Mouse (Mus musculus) hindbrain, embryonic 15.5 days (tissue): ENCODE results near the gene Casq1. TPM values are rescaled to one million over a fixed set of nuclear protein-coding genes. Genes with fewer than 3 reads are reported as not detected.

Experiments used
- ATAC-seq: fragments of 200-750 bp; cut with Nextera tagmentation; 2 replicates; pipeline ENCODE4 v1.8.0; 2017; ENCODE audit warnings: low read depth, moderate number of reproducible peaks, moderate TSS enrichment; ENCODE audit not compliant: low FRiP score
- H3K27ac ChIP-seq: fragments of 300-500 bp; sonication (generic); replicated peaks from 2 replicates; pipeline ENCODE4 v1.5.1; 2015; ENCODE audit warnings: mild to moderate bottlenecking, inconsistent platforms
- H3K27me3 ChIP-seq: fragments of 300-500 bp; sonication (generic); 2 replicates; pipeline ENCODE4 v1.6.1; 2015; ENCODE audit warnings: control low read depth, inconsistent platforms
- H3K36me3 ChIP-seq: fragments of 300-500 bp; sonication (generic); 2 replicates; pipeline ENCODE4 v1.6.1; 2015; ENCODE audit warnings: control low read depth, inconsistent platforms
- H3K4me1 ChIP-seq: fragments of 300-500 bp; sonication (generic); replicated peaks from 2 replicates; pipeline ENCODE4 v1.6.1; 2015; ENCODE audit warnings: control low read depth, inconsistent platforms
- H3K4me2 ChIP-seq: fragments of 300-500 bp; sonication (generic); 2 replicates; pipeline ENCODE4 v1.6.1; 2015; ENCODE audit warnings: moderate library complexity, mild to moderate bottlenecking, inconsistent platforms
- H3K4me3 ChIP-seq: fragments of 300-500 bp; sonication (generic); 2 replicates; pipeline ENCODE4 v1.5.1; 2015; ENCODE audit warnings: mild to moderate bottlenecking, inconsistent platforms
- H3K9ac ChIP-seq: fragments of 300-500 bp; sonication (generic); 2 replicates; pipeline ENCODE4 v1.6.1; 2015; ENCODE audit warnings: inconsistent platforms
- H3K9me3 ChIP-seq: fragments of 300-500 bp; sonication (generic); 2 replicates; pipeline ENCODE4 v1.6.1; 2016; ENCODE audit warnings: control low read depth, inconsistent platforms
- WGBS: fragments of 180-500 bp; shearing (Covaris S2); methylation state at CpG from one replicate; pipeline ENCODE4 v1.1.7; 2015; 5-methylcytosine and 5-hydroxymethylcytosine counted together
- polyA plus RNA-seq: library from polyadenylated mRNA; unstranded; fragments of >200 nt; fragmentation: Nextera tagmentation; extraction: Ambion mirVana; gene quantifications from 2 replicates; pipeline ENCODE4 v1.2.1, GENCODE M21; 2015

Casq1 gene
- polyA plus RNA-seq, 1 experiment from 2014 or later = 1.4 TPM

DNA sequence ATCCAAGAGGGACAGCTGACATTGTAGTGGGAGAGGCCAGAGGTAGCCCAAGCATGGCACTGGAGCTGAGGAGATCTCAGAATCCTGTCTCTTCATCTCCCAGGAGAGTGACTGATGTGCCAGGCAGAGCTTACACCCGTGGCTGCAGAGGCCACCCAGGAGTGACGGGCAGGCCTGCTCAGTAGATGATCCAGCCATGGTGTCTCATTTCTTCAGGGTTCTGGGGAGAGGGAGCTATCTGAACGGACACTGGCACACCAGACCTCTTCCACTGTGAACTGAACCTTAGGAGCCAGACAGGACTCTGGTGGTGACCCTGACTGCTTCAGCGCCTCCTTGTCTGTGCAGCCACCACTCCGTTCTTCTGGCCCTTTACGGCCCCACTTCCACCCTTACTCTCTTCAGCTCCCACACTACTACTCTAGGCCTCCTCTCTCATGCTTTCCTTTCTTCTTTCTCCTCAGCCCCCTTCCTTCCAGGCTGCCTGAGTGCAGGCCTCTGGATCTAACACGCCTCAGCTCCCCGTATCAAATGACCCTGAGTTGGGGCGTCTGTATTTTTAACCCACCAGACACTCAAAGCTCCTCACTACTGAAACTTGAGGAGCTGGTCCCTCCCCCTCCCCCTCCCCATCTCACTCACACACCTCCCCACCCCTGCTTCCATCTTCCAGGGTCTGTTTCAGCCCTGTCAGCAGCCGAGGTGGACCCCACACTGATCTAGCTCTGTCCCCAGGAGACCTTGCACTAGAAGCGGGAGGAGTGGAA, 1.8 kb upstream of the Casq1 start:
- H3K27me3 ChIP-seq = no peaks in the 10 kb centered on the region
- no peaks in the 10 kb centered on the region for H3K36me3 ChIP-seq
- H3K4me1 ChIP-seq = peaks cover 42% of the 10 kb centered on the region
- H3K9ac ChIP-seq = no peak overlapping the region
- H3K4me2 ChIP-seq = no peak overlapping the region
- no peak for ATAC-seq
- H3K27ac ChIP-seq = no peak overlapping the region
- H3K4me3 ChIP-seq = no peak overlapping the region
- no peaks in the 10 kb centered on the region for H3K9me3 ChIP-seq
- 46% methylated on average over 11 of the region's 11 CpGs for WGBS

DNA sequence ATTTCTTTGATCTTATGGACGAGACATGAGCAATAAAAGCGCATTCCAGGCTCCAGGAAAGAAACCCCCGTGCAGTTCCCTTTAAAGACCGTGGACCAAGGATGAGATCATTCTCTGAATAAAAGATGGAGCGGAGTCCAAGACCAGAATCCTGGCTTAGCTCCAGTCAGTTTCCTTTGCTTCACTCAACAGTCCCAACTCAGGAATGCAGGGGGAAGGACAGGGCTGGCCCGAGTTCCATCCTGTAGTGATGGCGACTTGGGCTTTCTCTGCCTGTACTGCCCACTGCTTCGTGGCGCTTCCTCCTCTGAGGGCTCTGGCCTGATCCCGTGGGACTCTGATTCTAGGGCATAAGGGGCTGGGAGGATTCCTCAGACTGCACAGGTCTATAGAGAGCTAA, 746 bp upstream of the Casq1 start:
- Histone ChIP-seq H3K9me3 (no peaks in the 10 kb centered on the region), H3K9ac (no peak overlapping the region), H3K36me3 (no peaks in the 10 kb centered on the region), H3K27me3 (no peaks in the 10 kb centered on the region), H3K4me3 (no peak overlapping the region), H3K4me1 (peaks cover 42% of the 10 kb centered on the region), H3K27ac (peak overlapping the region; percentile 9), H3K4me2 (no peak overlapping the region)
- 37% methylated on average over 10 of the region's 10 CpGs for WGBS
- peak; percentile 61 for ATAC-seq

DNA sequence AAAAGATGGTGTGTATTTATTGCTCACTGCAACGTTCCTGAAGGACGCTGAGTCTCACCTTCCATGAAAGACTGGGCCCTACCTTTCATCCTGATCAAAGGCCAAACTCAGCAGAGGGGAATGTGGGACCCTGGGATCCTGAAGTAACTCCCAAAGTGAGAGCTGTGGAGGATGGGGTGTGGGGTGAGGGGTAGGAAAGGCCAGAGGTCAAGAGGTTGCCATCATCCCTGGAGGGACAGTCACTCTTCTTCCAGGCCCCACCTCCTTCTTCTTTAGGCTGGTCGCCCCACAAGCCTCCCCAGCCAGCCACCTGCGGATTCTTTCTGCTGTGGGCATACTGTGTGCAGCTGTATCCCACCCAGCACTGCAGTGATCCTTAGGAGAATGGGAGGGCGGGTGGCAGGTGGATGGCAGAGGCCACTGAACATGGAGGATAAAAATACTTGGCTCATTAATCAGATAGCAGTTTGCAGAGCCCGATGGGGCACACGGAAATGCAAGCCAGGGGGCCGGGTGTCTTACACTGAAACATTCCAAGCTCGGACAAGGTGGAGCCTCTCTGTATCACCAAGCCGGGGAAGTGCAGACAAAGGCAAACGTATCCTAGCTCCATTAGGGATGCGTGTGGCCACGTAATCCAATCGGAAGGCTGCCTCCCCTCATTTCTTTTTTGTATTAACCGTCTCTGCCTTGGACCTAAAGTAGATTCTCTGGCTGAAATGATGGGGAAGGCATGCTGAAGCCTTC, 1.3 kb downstream of the Casq1 start:
- Histone ChIP-seq H3K4me1 (peaks cover 46% of the 10 kb centered on the region), H3K27me3 (no peaks in the 10 kb centered on the region), H3K9me3 (no peaks in the 10 kb centered on the region), H3K9ac (no peak overlapping the region), H3K36me3 (no peaks in the 10 kb centered on the region), H3K27ac (no peak overlapping the region), H3K4me2 (no peak overlapping the region), H3K4me3 (no peak overlapping the region)
- ATAC-seq = no peak
- 44% methylated on average over 15 of the region's 15 CpGs for WGBS

- 0 out of 2 replicates have a peak, but pooled peaks have one; percentile 20 for ATAC-seq
- Histone ChIP-seq H3K36me3 (no peaks in the 10 kb centered on the region), H3K4me3 (no peak overlapping the region), H3K4me1 (peaks cover 52% of the 10 kb centered on the region), H3K27me3 (no peaks in the 10 kb centered on the region), H3K4me2 (peak overlapping the region; percentile 38), H3K9me3 (no peaks in the 10 kb centered on the region), H3K9ac (no peak overlapping the region), H3K27ac (peak overlapping the region; percentile 67)
- 0% methylated on average over 5 of the region's 5 CpGs for WGBS
Measured at GRCm38 (mm10) chr1:172217148-172217547, 2.5 kb downstream of the Casq1 start.

GRCm38 (mm10) chr1:172214748-172215147, 4.9 kb downstream of the Casq1 start:
- Histone ChIP-seq H3K4me2 (no peak overlapping the region), H3K27me3 (no peaks in the 10 kb centered on the region), H3K9me3 (no peaks in the 10 kb centered on the region), H3K4me1 (peaks cover 32% of the 10 kb centered on the region), H3K36me3 (no peaks in the 10 kb centered on the region), H3K4me3 (no peak overlapping the region), H3K27ac (no peak overlapping the region), H3K9ac (no peak overlapping the region)
- WGBS = 50% methylated on average over 3 of the region's 3 CpGs
- no peak for ATAC-seq

DNA sequence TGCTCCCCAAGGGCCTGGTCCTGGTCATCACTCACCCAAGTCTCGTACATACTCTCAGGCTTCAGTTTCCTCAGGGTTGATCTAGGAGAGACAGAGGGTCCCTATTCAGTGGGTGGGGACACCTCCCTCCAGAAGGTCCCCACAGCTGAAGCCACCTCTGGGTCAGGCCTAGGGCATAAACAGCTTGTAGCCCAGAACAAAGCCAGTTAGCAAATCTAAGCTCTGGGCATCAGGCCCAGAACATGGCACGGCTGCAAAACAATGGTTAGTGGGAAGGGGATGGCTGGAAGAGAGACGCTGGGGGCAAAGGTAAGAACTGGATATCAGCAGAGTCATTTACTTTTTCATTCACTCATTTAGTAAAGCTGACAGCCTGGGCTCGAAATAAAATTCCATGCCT, 5.9 kb downstream of the Casq1 start:
- peak overlapping the region; percentile 16; the same call in 1 of the 2 replicates for H3K27ac ChIP-seq
- H3K4me2 ChIP-seq = no peak overlapping the region
- H3K9ac ChIP-seq = no peak overlapping the region
- peaks cover 26% of the 10 kb centered on the region for H3K4me1 ChIP-seq
- H3K27me3 ChIP-seq = no peaks in the 10 kb centered on the region
- no peaks in the 10 kb centered on the region for H3K9me3 ChIP-seq
- H3K36me3 ChIP-seq = no peaks in the 10 kb centered on the region
- H3K4me3 ChIP-seq = no peak overlapping the region
- whole genome bisulfite sequencing = 31% methylated on average over 4 of the region's 4 CpGs
- no peak for ATAC-seq

DNA sequence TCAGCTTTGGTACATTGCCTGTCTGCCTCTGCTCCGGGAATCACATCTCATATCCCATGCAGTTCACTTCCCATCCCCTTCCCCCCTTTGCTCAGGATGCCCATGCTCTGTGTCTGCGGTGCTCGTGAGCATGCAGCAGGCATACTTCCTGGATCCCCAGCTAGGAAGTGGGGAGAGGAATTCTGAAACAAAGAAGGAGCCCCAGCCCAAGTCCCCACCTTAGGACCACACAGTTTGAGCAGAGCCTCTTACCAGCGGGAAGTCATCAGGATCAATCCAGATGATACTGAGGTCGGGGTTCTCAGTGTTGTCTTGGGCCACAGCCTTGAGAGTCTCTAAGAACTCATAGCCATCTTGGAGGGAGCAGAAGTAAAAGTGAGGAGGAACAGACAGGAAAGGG, 6.9 kb downstream of the Casq1 start:
- Histone ChIP-seq H3K27me3 (no peaks in the 10 kb centered on the region), H3K9me3 (no peaks in the 10 kb centered on the region), H3K9ac (no peak overlapping the region), H3K4me3 (no peak overlapping the region), H3K4me1 (peaks cover 19% of the 10 kb centered on the region), H3K27ac (no peak overlapping the region), H3K36me3 (no peaks in the 10 kb centered on the region), H3K4me2 (no peak overlapping the region)
- ATAC-seq = no peak
- 55% methylated on average over 5 of the region's 5 CpGs for WGBS

DNA sequence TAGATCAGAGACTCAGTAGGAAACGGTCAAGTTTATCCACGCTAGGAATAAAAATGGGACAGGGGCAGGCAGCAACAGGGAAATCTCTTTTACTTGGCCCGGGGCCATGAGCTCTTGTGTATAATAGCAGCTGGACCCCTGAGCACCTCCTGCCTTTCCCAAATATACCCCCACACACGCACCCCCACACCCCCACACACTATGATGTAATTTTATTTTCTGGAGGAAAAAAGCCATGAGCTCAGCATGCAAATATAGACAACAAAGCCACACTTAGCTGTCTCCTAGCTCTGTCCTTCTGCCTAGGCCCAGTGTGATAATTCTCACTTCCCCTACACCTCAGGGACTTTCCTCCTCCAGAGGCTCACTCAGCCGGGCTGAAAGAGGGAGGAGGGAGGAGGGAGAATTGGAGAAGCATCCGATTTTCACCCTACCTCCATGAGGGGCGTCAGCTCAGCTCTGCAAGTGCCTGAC, 12.5 kb downstream of the Casq1 start:
- no peaks in the 10 kb centered on the region for H3K9me3 ChIP-seq
- ATAC-seq = 0 out of 2 replicates have a peak, but pooled peaks have one; percentile 2
- H3K27me3 ChIP-seq = no peaks in the 10 kb centered on the region
- peak overlapping the region; percentile 95 for H3K27ac ChIP-seq
- peak overlapping the region; percentile 72 for H3K4me3 ChIP-seq
- H3K36me3 ChIP-seq = no peaks in the 10 kb centered on the region
- 8% methylated on average over 7 of the region's 7 CpGs for WGBS
- peaks cover 46% of the 10 kb centered on the region for H3K4me1 ChIP-seq
- peak overlapping the region; percentile 93 for H3K4me2 ChIP-seq
- H3K9ac ChIP-seq = peak overlapping the region; percentile 95

DNA sequence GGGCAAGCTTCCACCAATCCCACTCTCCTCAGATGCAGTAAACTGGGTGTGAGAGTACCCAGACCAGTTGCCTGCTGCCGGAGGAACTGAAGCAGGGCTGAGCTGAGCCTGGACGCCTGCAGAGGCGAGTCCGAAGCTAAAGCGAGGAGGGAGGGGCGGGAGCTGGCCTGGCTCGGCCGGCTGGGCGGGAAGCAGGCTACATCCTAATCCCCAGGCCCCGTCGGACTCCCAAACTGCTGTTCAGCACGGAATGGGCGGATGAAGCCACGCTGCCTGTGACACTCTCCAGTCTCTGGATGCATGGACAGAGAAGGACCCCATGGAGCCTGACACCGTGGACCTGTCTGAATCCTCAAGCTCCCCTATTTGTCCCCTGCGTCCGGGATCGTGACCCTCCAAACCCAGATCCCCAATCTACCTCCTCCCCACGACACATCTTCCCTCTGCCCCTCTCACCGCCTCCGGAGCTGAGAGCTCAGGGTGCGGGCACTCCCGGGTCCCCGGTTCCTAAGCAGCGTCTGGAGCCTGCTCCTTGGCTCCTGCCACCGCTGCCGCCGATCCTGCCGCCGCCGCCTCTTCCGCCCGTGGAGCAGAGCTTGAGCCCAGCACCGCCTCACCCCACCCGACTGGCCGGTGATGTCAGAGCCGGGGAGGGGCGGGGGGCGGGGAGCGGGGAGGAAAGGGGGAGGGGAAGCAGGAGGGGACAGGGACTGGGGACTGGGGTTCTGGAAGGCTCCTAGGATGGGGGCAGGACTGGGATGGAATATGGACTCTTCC, 13.3 kb downstream of the Casq1 start, which contains the start of gene Pea15a:
Gene Pea15a, minus strand, starts transcription at position 664 of the 777 bp plus-strand sequence.
- under 1% methylated on average over 39 of the region's 40 CpGs for WGBS
- peaks cover 55% of the 10 kb centered on the region for H3K4me1 ChIP-seq
- peak within 1 kb of the TSS; percentile 95 for H3K27ac ChIP-seq
- ATAC-seq = peak; percentile 71
- peak within 1 kb of the TSS; percentile 93 for H3K4me2 ChIP-seq
- H3K4me3 ChIP-seq = peak within 1 kb of the TSS; percentile 72
- no peaks in the 10 kb centered on the region for H3K9me3 ChIP-seq
- peak within 1 kb of the TSS; percentile 95 for H3K9ac ChIP-seq
- no peaks in the 10 kb centered on the region for H3K36me3 ChIP-seq
- no peaks in the 10 kb centered on the region for H3K27me3 ChIP-seq

DNA sequence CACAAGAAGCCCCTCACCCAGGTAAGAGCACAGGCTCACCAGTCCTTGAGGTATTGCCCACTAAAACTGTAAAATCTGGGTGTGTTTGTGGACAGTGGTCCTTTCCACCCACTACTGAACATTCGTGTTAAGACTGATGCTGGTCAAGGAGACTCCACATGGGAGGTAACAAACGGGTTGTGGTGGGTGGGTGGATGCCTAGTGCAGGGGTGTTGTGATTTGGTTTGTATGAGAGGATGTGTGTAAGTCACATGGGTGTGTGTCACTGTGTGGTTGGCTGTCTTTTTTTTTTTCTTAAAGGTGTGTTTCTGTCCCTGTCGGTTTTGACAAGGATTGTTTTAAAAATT, 14.0 kb downstream of the Casq1 start:
- H3K27ac ChIP-seq = peak overlapping the region; percentile 95
- H3K9ac ChIP-seq = peak overlapping the region; percentile 95
- 4% methylated on average over 3 of the region's 3 CpGs for WGBS
- H3K9me3 ChIP-seq = no peaks in the 10 kb centered on the region
- ATAC-seq = no peak
- H3K4me3 ChIP-seq = peak overlapping the region; percentile 72
- no peaks in the 10 kb centered on the region for H3K36me3 ChIP-seq
- H3K4me2 ChIP-seq = peak overlapping the region; percentile 93
- H3K27me3 ChIP-seq = no peaks in the 10 kb centered on the region
- H3K4me1 ChIP-seq = peaks cover 61% of the 10 kb centered on the region

DNA sequence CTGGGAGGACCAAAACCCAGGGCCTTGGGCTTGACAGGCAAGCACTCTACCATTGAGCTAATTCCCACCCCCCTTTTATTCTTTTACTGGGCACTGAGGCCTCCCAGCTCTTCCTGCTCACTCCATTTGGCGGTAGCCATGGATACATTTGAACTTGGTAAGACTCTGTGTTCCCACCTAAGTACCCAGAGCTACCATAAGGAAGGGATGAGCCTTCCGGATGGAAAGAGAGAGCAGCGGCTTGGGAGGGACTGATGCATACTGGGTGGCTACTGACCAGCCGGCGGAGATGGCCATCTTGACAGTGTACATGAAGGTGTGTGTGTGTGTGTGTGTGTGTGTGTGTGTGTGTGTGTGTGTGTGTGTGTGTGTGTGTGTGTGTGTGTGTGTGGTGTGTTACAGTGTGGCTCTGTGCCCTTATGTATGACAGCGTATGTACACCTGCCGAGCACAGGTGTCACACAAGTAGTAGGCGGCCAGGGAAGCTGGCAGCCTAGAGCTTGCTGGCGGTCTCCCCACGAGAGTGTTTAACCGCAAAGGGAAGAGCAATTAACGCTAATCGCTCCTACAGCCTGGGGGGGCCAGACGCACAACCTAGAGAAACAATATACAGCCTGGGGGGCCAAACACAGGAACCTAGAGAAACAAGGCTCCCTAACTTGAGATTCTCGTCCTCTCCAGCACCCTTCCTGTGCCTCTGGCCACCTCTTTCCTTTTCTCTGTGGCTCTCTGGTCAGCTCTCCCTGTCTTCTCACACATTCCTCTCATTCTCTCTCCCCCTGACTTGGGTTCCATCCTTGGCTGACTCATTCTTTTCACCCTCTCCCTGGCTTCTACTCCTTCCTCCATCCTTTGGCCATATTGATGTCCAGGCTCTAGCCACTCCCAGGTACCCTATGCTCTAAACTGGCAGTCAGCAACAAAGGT, 14.6 kb downstream of the Casq1 start:
- Histone ChIP-seq H3K4me2 (peak overlapping the region; percentile 93), H3K9ac (peak overlapping the region; percentile 95), H3K27me3 (no peaks in the 10 kb centered on the region), H3K36me3 (peaks cover 2% of the 10 kb centered on the region; the same call in 1 of the 2 replicates), H3K9me3 (no peaks in the 10 kb centered on the region), H3K4me3 (peak overlapping the region; percentile 72), H3K27ac (peak overlapping the region; percentile 95), H3K4me1 (peaks cover 67% of the 10 kb centered on the region)
- no peak for ATAC-seq
- WGBS = 14% methylated on average over 15 of the region's 15 CpGs
